Mouse (Mus musculus): ENCODE data around the gene Scnn1g. TPM values are rescaled to one million over a fixed set of nuclear protein-coding genes. Genes with fewer than 3 reads are reported as not detected.

The Scnn1g gene
- polyA plus RNA-seq, 1 experiment from 2014 or later = not detected

DNA sequence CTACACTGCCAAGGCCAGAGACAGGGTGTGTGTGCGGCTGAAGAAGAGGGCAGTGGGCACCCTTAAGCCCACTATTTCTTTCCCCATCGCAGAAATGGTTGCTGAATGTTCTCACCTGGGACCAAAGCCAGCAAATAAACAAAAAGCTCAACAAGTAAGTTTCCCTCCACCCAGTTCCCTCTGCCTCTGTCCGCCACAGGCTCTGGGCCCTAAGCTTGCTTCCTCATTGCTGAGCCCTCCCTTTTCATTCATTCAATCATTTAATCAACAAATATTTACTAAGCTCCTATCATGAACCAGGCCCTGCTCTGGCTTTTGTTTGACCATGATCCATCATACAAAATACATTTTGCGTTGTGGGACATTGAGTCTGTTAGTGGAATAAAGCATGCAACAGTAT is 29.0 kb downstream of the Scnn1g start:
- no peaks in the 10 kb centered on the region for H3K36me3 ChIP-seq (replicated peaks; ENCODE audit: control insufficient read depth, insufficient read depth)
- WGBS = 83% methylated on average over 4 of the region's 4 CpGs
- H3K4me1 ChIP-seq (replicated peaks; ENCODE audit: control insufficient read depth, insufficient read depth, low read length) = no peaks in the 10 kb centered on the region
- H3K9ac ChIP-seq = no peak overlapping the region
- no peak overlapping the region for H3K27ac ChIP-seq
- DNase-seq (ENCODE audit: low spot score) (no peak), ATAC-seq (ENCODE audit: low FRiP score) (no peak)
- no peak overlapping the region for H3K4me3 ChIP-seq (replicated peaks; ENCODE audit: low read length)
- no peaks in the 10 kb centered on the region for H3K9me3 ChIP-seq (ENCODE audit: control insufficient read depth, low read length)
- no peaks in the 10 kb centered on the region for H3K27me3 ChIP-seq (ENCODE audit: control insufficient read depth, insufficient read depth, low read length)
- H3K4me2 ChIP-seq (replicated peaks) = no peak overlapping the region

DNA sequence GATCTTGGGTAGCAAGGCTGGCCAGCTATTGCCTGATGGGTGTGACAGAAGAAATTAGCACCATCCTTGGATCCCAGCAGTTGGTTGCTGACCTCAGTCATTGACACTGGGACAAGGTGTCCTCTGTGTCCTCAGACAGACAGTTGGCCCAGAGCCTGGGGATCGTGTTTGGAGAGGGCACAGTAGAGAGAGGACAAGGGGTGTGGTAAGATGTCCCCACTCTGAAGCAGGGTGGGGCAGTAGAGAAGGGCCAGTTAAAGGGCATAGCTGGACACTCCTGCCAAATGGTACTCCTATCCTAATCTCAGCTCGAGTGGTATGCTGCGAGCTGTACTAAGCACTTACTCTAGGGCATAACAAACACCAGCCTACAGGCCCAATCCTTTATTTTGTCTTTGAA is 33.6 kb downstream of the Scnn1g start:
- no peak overlapping the region for H3K4me3 ChIP-seq (replicated peaks; ENCODE audit: low read length)
- no peaks in the 10 kb centered on the region for H3K4me1 ChIP-seq (replicated peaks; ENCODE audit: control insufficient read depth, insufficient read depth, low read length)
- 91% methylated on average over 3 of the region's 3 CpGs for WGBS
- H3K36me3 ChIP-seq (replicated peaks; ENCODE audit: control insufficient read depth, insufficient read depth) = no peaks in the 10 kb centered on the region
- no peak overlapping the region for H3K9ac ChIP-seq
- no peak overlapping the region for H3K4me2 ChIP-seq (replicated peaks)
- DNase-seq (ENCODE audit: low spot score) (no peak), ATAC-seq (ENCODE audit: low FRiP score) (no peak)
- H3K9me3 ChIP-seq (ENCODE audit: control insufficient read depth, low read length) = no peaks in the 10 kb centered on the region
- no peak overlapping the region for H3K27ac ChIP-seq
- no peaks in the 10 kb centered on the region for H3K27me3 ChIP-seq (ENCODE audit: control insufficient read depth, insufficient read depth, low read length)

DNA sequence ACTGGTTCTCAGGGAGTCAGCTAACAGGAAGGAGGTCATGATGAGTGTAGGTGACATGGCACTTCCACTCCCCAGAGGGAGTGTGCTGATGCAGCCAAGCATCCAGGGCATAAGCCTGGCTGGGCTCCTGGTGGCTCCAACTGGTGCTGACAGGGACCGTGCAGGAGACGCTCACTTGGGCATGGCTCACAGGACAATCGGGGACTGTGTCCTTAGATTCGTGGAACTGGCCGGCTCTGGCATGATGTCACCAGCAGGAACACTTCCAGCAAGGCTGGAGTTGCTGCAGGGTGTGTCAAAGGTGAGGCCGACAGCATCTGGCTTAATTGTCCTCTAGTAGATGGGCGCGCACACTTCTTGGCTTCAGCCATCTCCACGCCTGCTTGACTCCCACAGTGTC is 34.7 kb downstream of the Scnn1g start:
- Histone ChIP-seq H3K4me2 (replicated peaks) (no peak overlapping the region), H3K27ac (no peak overlapping the region), H3K9me3 (ENCODE audit: control insufficient read depth, low read length) (no peaks in the 10 kb centered on the region), H3K9ac (no peak overlapping the region), H3K36me3 (replicated peaks; ENCODE audit: control insufficient read depth, insufficient read depth) (no peaks in the 10 kb centered on the region), H3K4me3 (replicated peaks; ENCODE audit: low read length) (no peak overlapping the region), H3K4me1 (replicated peaks; ENCODE audit: control insufficient read depth, insufficient read depth, low read length) (no peaks in the 10 kb centered on the region), H3K27me3 (ENCODE audit: control insufficient read depth, insufficient read depth, low read length) (no peaks in the 10 kb centered on the region)
- DNase-seq (ENCODE audit: low spot score) (no peak), ATAC-seq (ENCODE audit: low FRiP score) (no peak)
- WGBS = 92% methylated on average over 9 of the region's 9 CpGs

DNA sequence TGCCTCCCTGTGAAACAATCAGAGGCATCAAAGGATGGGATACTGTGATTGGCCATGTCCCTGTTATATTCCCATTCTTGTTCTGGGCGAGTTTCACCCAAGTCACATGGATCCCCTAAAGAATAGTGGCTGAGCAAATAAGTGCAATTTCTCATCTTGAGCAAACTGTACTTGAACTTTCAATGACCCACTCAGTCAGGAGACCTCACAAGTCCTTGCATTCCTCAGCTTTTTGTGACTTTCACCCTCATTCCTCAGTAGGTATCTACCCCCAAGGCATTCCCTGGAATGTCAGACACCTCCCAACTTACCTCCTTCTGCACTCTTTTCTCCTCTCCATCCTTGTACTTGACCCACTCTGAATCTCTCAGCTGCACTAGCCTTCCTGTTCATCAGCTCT is 44.3 kb downstream of the Scnn1g start:
- DNase-seq (ENCODE audit: low spot score) (no peak), ATAC-seq (ENCODE audit: low FRiP score) (no peak)
- Histone ChIP-seq H3K4me3 (replicated peaks; ENCODE audit: low read length) (no peak overlapping the region), H3K4me2 (replicated peaks) (no peak overlapping the region), H3K9ac (no peak overlapping the region), H3K9me3 (ENCODE audit: control insufficient read depth, low read length) (no peaks in the 10 kb centered on the region), H3K36me3 (replicated peaks; ENCODE audit: control insufficient read depth, insufficient read depth) (no peaks in the 10 kb centered on the region), H3K4me1 (replicated peaks; ENCODE audit: control insufficient read depth, insufficient read depth, low read length) (no peaks in the 10 kb centered on the region), H3K27me3 (ENCODE audit: control insufficient read depth, insufficient read depth, low read length) (no peaks in the 10 kb centered on the region), H3K27ac (no peak overlapping the region)
- 74% methylated on average over 1 of the region's 1 CpGs for WGBS

DNA sequence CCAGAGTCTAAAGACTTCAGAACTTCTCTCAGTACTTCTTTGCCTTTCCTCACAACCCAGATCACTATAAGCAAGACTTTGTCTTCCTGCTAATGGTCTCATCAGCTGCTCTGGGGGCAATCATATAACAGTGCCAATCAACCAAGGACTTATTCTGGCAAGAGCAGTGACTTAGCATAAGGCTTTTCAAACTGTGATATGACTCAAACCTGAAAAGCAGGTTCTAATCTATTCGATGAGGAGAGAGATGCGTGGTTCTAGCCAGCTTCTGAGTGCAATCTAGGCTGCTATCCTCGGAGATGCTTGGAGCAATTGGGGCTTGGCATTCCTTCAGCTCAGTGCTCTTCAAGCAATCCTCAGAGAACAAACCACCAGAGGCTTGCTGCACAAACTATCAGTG is 44.7 kb downstream of the Scnn1g start:
- Histone ChIP-seq H3K4me3 (replicated peaks; ENCODE audit: low read length) (no peak overlapping the region), H3K27ac (no peak overlapping the region), H3K27me3 (ENCODE audit: control insufficient read depth, insufficient read depth, low read length) (no peaks in the 10 kb centered on the region), H3K4me1 (replicated peaks; ENCODE audit: control insufficient read depth, insufficient read depth, low read length) (no peaks in the 10 kb centered on the region), H3K9me3 (ENCODE audit: control insufficient read depth, low read length) (no peaks in the 10 kb centered on the region), H3K9ac (no peak overlapping the region), H3K36me3 (replicated peaks; ENCODE audit: control insufficient read depth, insufficient read depth) (no peaks in the 10 kb centered on the region), H3K4me2 (replicated peaks) (no peak overlapping the region)
- WGBS = 92% methylated on average over 3 of the region's 3 CpGs
- ATAC-seq (ENCODE audit: low FRiP score) (no peak), DNase-seq (ENCODE audit: low spot score) (no peak)

DNA sequence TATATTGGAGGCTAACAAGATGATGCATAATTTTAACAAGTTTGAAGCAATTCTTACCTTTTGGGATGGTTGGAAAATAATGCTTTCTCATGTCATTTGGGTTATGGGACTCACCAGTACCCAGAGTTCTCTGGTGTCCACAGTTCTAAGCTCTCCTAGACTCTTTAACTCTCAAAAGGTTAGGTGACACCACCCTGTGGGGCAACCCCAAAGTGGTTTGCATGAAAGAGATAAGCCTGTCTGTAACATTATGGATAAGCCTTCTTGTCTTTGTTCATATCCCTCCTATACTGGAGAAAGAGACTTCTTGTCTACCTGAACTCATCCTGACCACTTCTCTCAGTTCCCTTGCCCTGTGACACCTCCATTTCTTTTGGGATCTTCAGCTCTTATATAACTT is 45.1 kb downstream of the Scnn1g start:
- H3K4me2 ChIP-seq (replicated peaks) = no peak overlapping the region
- no peak overlapping the region for H3K27ac ChIP-seq
- no peaks in the 10 kb centered on the region for H3K36me3 ChIP-seq (replicated peaks; ENCODE audit: control insufficient read depth, insufficient read depth)
- ATAC-seq (ENCODE audit: low FRiP score) (no peak), DNase-seq (ENCODE audit: low spot score) (no peak)
- no peaks in the 10 kb centered on the region for H3K4me1 ChIP-seq (replicated peaks; ENCODE audit: control insufficient read depth, insufficient read depth, low read length)
- H3K9ac ChIP-seq = no peak overlapping the region
- H3K27me3 ChIP-seq (ENCODE audit: control insufficient read depth, insufficient read depth, low read length) = no peaks in the 10 kb centered on the region
- H3K9me3 ChIP-seq (ENCODE audit: control insufficient read depth, low read length) = no peaks in the 10 kb centered on the region
- no peak overlapping the region for H3K4me3 ChIP-seq (replicated peaks; ENCODE audit: low read length)

DNA sequence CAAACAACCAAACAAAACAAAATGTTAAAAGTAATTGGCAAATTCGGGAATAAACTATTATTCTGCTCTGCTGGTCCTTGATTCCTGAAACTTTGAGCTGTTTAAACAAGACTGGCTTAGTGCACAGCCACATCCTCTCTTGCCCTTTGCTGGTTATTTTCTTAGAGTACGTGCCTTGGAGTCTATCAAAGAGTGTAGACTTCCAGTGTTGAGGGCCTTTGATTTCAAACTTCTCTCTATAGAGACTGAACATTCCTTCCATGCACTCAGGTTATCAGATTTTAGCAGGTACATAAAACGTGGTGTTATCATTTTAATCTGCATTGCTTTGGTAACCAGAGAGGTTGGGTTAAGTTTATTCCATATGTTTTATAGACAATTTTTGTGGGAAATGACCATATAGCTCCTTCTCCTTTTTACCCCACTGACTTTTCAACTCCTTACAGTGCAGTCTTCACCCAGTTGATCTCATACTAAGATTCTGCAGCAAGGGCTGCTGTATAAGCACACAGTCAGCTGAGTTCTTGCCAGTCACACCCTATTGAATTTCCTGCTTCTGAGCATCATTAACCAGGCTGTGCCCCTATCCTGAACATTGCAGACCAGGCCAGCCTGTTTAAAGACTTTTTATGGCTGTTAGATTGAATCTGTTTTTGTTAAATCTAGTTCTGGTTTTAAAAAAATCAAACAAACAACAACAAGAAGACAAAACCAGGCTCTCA is 48.1 kb downstream of the Scnn1g start:
- Histone ChIP-seq H3K36me3 (replicated peaks; ENCODE audit: control insufficient read depth, insufficient read depth) (no peaks in the 10 kb centered on the region), H3K4me1 (replicated peaks; ENCODE audit: control insufficient read depth, insufficient read depth, low read length) (no peaks in the 10 kb centered on the region), H3K4me2 (replicated peaks) (no peak overlapping the region), H3K4me3 (replicated peaks; ENCODE audit: low read length) (no peak overlapping the region), H3K27me3 (ENCODE audit: control insufficient read depth, insufficient read depth, low read length) (no peaks in the 10 kb centered on the region), H3K9me3 (ENCODE audit: control insufficient read depth, low read length) (no peaks in the 10 kb centered on the region), H3K27ac (no peak overlapping the region), H3K9ac (no peak overlapping the region)
- no peak for ATAC-seq (ENCODE audit: low FRiP score)
- DNase-seq (ENCODE audit: low spot score) = no peak
- 73% methylated on average over 3 of the region's 3 CpGs for WGBS

DNA sequence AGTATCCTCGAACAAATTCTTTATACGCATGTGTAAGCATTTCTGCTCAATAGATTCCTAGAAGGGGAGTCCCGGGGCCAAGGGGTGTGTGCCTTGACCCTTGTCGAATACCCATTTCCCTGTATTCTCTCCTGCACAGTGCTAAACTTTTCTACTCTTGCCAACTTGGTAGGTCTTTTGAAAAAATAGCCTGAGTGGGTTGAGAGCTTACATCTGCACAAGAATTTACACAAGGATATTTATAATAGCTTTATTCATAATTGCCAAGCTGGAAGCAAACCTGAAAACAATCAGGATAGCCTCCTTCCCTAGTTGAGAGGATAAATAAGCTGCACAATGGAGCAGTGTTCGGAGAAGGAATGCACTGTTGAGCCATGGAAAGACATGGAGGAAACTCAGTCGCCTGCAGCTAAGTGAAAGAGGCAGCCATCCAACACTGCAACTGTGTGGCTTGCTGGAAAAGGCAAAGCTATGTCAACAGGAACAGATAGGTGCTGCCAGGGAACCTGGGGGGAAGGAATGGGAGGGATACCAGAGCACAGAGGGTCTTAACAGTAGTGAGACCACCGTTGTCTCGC is 51.5 kb downstream of the Scnn1g start:
- Histone ChIP-seq H3K9ac (no peak overlapping the region), H3K4me2 (replicated peaks) (no peak overlapping the region), H3K27me3 (ENCODE audit: control insufficient read depth, insufficient read depth, low read length) (no peaks in the 10 kb centered on the region), H3K4me1 (replicated peaks; ENCODE audit: control insufficient read depth, insufficient read depth, low read length) (no peaks in the 10 kb centered on the region), H3K36me3 (replicated peaks; ENCODE audit: control insufficient read depth, insufficient read depth) (no peaks in the 10 kb centered on the region), H3K9me3 (ENCODE audit: control insufficient read depth, low read length) (no peaks in the 10 kb centered on the region), H3K4me3 (replicated peaks; ENCODE audit: low read length) (no peak overlapping the region), H3K27ac (no peak overlapping the region)
- 73% methylated on average over 8 of the region's 8 CpGs for WGBS
- DNase-seq (ENCODE audit: low spot score) (no peak), ATAC-seq (ENCODE audit: low FRiP score) (no peak; the same call in 1 of the 2 replicates)

DNA sequence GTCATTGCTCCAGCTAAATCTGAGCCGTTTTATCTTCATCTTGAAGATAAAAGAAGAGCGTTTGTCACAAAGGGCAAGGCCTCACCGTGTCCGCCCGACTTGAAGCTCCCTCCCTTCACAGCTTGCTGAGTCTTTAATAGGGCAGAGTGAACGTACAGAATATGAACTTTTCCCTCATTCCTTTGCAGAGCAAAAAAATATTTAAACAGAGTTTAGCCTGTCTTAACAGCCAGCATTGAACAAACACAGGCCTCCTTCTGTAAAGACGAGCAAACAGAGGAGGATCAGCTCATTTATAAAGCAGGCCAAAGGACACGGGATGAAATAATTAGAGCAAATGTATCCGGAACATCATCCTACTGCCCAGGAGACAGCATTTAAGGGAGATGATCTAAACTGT is 63.5 kb downstream of the Scnn1g start:
- Histone ChIP-seq H3K36me3 (replicated peaks; ENCODE audit: control insufficient read depth, insufficient read depth) (no peaks in the 10 kb centered on the region), H3K4me3 (replicated peaks; ENCODE audit: low read length) (no peak overlapping the region), H3K27ac (no peak overlapping the region), H3K9me3 (ENCODE audit: control insufficient read depth, low read length) (no peaks in the 10 kb centered on the region), H3K27me3 (ENCODE audit: control insufficient read depth, insufficient read depth, low read length) (no peaks in the 10 kb centered on the region), H3K4me2 (replicated peaks) (no peak overlapping the region), H3K9ac (no peak overlapping the region), H3K4me1 (replicated peaks; ENCODE audit: control insufficient read depth, insufficient read depth, low read length) (no peaks in the 10 kb centered on the region)
- 84% methylated on average over 9 of the region's 9 CpGs for WGBS
- no peak for DNase-seq (ENCODE audit: low spot score)
- no peak for ATAC-seq (ENCODE audit: low FRiP score)

DNA sequence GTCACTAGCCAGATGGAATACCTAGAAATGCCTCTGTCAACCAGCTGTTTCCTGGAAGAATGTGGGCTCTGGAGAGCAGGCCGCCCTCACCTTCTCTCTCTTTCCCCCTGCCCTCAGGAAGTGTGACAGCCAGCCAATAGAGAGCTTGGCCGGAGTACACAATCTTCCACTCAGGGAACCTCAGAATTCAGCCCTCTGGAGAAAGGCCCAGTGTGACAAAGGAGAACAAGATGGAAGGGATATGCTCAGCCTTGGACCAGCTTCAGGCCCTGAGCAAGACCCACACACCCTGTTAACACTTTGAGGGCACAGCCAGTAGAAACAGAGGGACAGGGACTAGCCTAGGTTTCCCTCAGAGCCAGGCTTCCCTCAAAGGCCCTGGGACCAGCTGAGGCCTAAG is 68.2 kb downstream of the Scnn1g start:
- ATAC-seq (ENCODE audit: low FRiP score) (no peak), DNase-seq (ENCODE audit: low spot score) (no peak)
- no peaks in the 10 kb centered on the region for H3K27me3 ChIP-seq (ENCODE audit: control insufficient read depth, insufficient read depth, low read length)
- no peak overlapping the region for H3K4me3 ChIP-seq (replicated peaks; ENCODE audit: low read length)
- H3K27ac ChIP-seq = no peak overlapping the region
- no peaks in the 10 kb centered on the region for H3K4me1 ChIP-seq (replicated peaks; ENCODE audit: control insufficient read depth, insufficient read depth, low read length)
- H3K4me2 ChIP-seq (replicated peaks) = no peak overlapping the region
- no peak overlapping the region for H3K9ac ChIP-seq
- WGBS = 89% methylated on average over 2 of the region's 2 CpGs
- no peaks in the 10 kb centered on the region for H3K36me3 ChIP-seq (replicated peaks; ENCODE audit: control insufficient read depth, insufficient read depth)
- no peaks in the 10 kb centered on the region for H3K9me3 ChIP-seq (ENCODE audit: control insufficient read depth, low read length)
